Comparison of ENCODE assay signal across 25 mouse cellular contexts in the genomic region with DNA sequence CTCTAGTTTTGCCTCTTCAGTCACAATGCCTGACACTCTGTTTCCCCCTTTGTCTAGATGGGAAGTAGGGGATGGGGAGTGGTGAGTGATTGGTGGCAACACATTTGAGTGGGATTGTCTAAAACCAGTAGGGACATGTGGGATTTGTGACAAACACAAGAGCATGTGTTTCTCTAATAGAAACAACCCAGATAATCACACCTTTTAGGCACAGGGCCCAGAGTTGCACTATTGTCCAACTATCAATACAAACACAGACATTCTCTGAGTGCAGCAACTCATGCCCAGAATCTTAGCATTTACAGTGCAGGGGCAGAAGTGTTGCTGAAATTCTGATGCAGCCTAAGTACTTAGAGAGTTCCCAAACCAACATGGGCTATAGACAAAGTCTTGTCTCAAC.
"Had no signal": no experiment of that assay in that cellular context is flagged by ENCODE, and none has a peak within 500 bp of the region (broad histone marks: within the 10 kb centered on the region; RNA-seq: fewer than 3 reads in every experiment).

No protein-coding gene starts in this region.

- H3K4me2 ChIP-seq: heart, embryonic 12.5 days; hindbrain, embryonic 12.5 days; hindbrain, embryonic 14.5 days; intestine, embryonic 15.5 days; limb, embryonic 13.5 days; limb, embryonic 15.5 days; liver, embryonic 12.5 days had no signal

- ATAC-seq: hindbrain, embryonic 16.5 days; inflammation-experienced regulatory T-cells, adult 6 months; intestine, embryonic 15.5 days; intestine, postnatal 0 days; liver, embryonic 12.5 days had no signal

- DNase-seq: gastrocnemius, adult 2 months; gastrocnemius, postnatal 10 days; gastrocnemius, postnatal 25 days; heart, adult 18-20 months; heart, postnatal 10 days; heart, postnatal 4 days; kidney, adult 18-20 months; kidney, adult 8-10 months; kidney, postnatal 10 days; kidney, postnatal 25 days; kidney, postnatal 4 days had no signal

- H3K4me1 ChIP-seq: heart, embryonic 10.5 days; hindbrain, embryonic 10.5 days; intestine, embryonic 15.5 days; limb, embryonic 15.5 days; liver, embryonic 12.5 days had no signal

- H3K27ac ChIP-seq: gastrocnemius, adult 2 months; heart, embryonic 10.5 days; hindbrain, embryonic 10.5 days; hindbrain, embryonic 12.5 days; hindbrain, embryonic 14.5 days; intestine, embryonic 15.5 days; layer of hippocampus, adult 2 months; left cerebral cortex, adult 2 months; limb, embryonic 13.5 days; limb, embryonic 15.5 days; liver, embryonic 12.5 days had no signal

- H3K9me3 ChIP-seq: heart, embryonic 10.5 days; heart, embryonic 12.5 days; hindbrain, embryonic 10.5 days; hindbrain, embryonic 12.5 days; intestine, embryonic 15.5 days; limb, embryonic 13.5 days; limb, embryonic 15.5 days; liver, embryonic 12.5 days had no signal

- H3K27me3 ChIP-seq: heart, embryonic 12.5 days; hindbrain, embryonic 12.5 days; intestine, embryonic 15.5 days; limb, embryonic 15.5 days; liver, embryonic 12.5 days had no signal

- H3K36me3 ChIP-seq: heart, embryonic 10.5 days; heart, embryonic 12.5 days; hindbrain, embryonic 10.5 days; hindbrain, embryonic 12.5 days; intestine, embryonic 15.5 days; limb, embryonic 13.5 days; limb, embryonic 15.5 days; liver, embryonic 12.5 days had no signal

- H3K4me3 ChIP-seq: gastrocnemius, adult 2 months; heart, embryonic 10.5 days; heart, embryonic 12.5 days; hindbrain, embryonic 10.5 days; hindbrain, embryonic 12.5 days; intestine, embryonic 15.5 days; layer of hippocampus, adult 2 months; left cerebral cortex, adult 2 months; limb, embryonic 13.5 days; limb, embryonic 15.5 days; liver, embryonic 12.5 days had no signal

- H3K9ac ChIP-seq: heart, embryonic 12.5 days; hindbrain, embryonic 12.5 days; hindbrain, embryonic 14.5 days; intestine, embryonic 15.5 days; limb, embryonic 13.5 days; limb, embryonic 15.5 days; liver, embryonic 12.5 days had no signal
